Mouse (Mus musculus) right cerebral cortex, postnatal 14 days (tissue): ENCODE results near the gene Gpr88.
"Not testable (repeated sequence)": the region's sequence is repeated elsewhere in the genome, so short reads cannot be mapped to it uniquely, and the experiment has no call there.

Experiments
- DNase-seq: peaks from one replicate; pipeline ENCODE4 v3.0.0; 2022

The Gpr88 gene

GRCm38 (mm10) chr3:116237527-116237926 lies 15.8 kb downstream of the Gpr88 start:
- DNase-seq = no peak

- no peak for DNase-seq
Observed at GRCm38 (mm10) chr3:116236856-116237255, 16.4 kb downstream of the Gpr88 start.

- DNase-seq = no peak
Observed at GRCm38 (mm10) chr3:116233515-116233914, 19.8 kb downstream of the Gpr88 start.

GRCm38 (mm10) chr3:116232763-116233162 lies 20.5 kb downstream of the Gpr88 start:
- no peak for DNase-seq

- no peak for DNase-seq
Observed at GRCm38 (mm10) chr3:116229336-116229735, 24.0 kb downstream of the Gpr88 start.

GRCm38 (mm10) chr3:116228360-116229245 lies 24.7 kb downstream of the Gpr88 start:
- DNase-seq = no peak

GRCm38 (mm10) chr3:116227383-116227782 lies 25.9 kb downstream of the Gpr88 start:
- no peak for DNase-seq

- no peak for DNase-seq
Observed at GRCm38 (mm10) chr3:116226915-116227314, 26.4 kb downstream of the Gpr88 start.

GRCm38 (mm10) chr3:116222511-116223243 lies 30.6 kb downstream of the Gpr88 start:
- no peak for DNase-seq

- DNase-seq = no peak
Observed at GRCm38 (mm10) chr3:116221686-116222010, 31.7 kb downstream of the Gpr88 start.

GRCm38 (mm10) chr3:116220980-116221685 lies 32.2 kb downstream of the Gpr88 start:
- DNase-seq = no peak

- not testable (repeated sequence) for DNase-seq
Observed at GRCm38 (mm10) chr3:116217398-116217797, 35.9 kb downstream of the Gpr88 start.

GRCm38 (mm10) chr3:116216261-116216660 lies 37.0 kb downstream of the Gpr88 start:
- no peak for DNase-seq

GRCm38 (mm10) chr3:116211639-116212038 lies 41.7 kb downstream of the Gpr88 start:
- DNase-seq = no peak

- no peak for DNase-seq
Observed at GRCm38 (mm10) chr3:116210720-116211121, 42.6 kb downstream of the Gpr88 start.

- DNase-seq = no peak
Observed at GRCm38 (mm10) chr3:116209214-116209613, 44.1 kb downstream of the Gpr88 start.

GRCm38 (mm10) chr3:116206306-116206834 lies 46.9 kb downstream of the Gpr88 start:
- no peak for DNase-seq

- no peak for DNase-seq
Observed at GRCm38 (mm10) chr3:116205346-116206219, 47.7 kb downstream of the Gpr88 start.

- no peak for DNase-seq
Observed at GRCm38 (mm10) chr3:116204643-116205042, 48.7 kb downstream of the Gpr88 start.

- no peak for DNase-seq
Observed at GRCm38 (mm10) chr3:116203942-116204341, 49.4 kb downstream of the Gpr88 start.

- no peak for DNase-seq
Observed at GRCm38 (mm10) chr3:116200060-116200459, 53.2 kb downstream of the Gpr88 start.
